Mouse (Mus musculus) CD4-positive, CD25-positive, alpha-beta regulatory T cell, adult 2 months (primary cell): Measurements from ENCODE around the gene Anxa8.

Experiments used
- DNase-seq: peaks from one replicate; pipeline ENCODE4 v3.0.0-alpha.2; 2012; ENCODE audit warnings: low read depth, low spot score

Anxa8 gene

DNA sequence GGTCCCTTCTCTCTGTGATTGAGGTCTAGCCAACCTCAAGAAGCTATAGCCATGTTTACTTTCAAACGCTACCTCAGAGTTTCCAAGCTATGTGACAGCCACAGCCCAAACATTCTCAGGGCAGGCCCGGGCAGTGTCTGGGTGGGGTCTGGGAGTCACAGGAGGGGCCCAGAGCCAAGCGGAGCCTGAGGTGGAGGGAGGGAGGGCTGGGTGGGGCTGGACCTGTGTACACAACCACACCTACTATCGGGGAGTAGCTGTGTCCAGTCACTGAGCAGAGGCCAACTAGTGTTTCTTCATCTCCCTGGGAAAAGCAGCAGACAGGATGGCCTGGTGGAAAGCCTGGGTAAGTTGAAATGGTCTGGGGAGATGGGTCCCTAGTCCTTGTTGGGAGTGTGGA, at the start of gene Anxa8:
Anxa8 (plus strand) TSS at position 251 of the 400 bp plus-strand sequence.
- no peak for DNase-seq

- no peak for DNase-seq
These were observed 44.5 kb upstream of the Anxa8 start for GRCm38 (mm10) chr14:34041241-34041640.

- DNase-seq = no peak
These were observed 42.4 kb upstream of the Anxa8 start for GRCm38 (mm10) chr14:34043341-34043740.

DNA sequence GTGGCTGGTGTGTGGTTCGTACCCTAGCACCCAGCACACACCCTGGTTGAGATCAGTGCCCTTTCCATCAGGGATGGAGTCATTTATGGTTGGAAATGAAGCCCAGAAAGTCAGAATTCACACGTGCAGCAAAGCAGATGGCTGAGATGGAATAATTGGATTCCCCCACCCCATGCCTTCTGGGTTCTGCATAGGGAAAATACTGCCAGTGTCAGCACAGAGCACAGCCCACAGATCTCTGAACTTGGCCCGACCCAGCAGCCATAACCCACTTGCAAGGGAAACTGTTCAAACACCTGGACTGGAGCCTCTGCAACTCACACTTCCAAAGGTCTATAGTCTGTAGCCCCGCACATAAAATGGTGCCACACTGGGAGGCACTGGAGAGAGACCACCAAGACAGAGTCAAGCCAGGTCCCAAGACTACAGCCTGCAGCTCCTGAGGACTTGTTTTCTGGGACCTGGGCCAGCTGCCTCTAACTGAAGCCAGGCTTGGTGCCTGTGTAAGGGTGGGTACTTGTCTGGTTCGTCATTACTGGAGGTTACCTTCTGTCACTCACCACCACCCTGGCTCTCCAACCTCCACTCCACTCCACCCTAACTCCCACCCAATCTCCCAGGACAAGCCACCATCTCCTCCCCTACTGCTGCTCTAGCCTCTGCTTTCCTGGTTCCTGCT, 35.5 kb upstream of the Anxa8 start:
- DNase-seq = no peak

DNA sequence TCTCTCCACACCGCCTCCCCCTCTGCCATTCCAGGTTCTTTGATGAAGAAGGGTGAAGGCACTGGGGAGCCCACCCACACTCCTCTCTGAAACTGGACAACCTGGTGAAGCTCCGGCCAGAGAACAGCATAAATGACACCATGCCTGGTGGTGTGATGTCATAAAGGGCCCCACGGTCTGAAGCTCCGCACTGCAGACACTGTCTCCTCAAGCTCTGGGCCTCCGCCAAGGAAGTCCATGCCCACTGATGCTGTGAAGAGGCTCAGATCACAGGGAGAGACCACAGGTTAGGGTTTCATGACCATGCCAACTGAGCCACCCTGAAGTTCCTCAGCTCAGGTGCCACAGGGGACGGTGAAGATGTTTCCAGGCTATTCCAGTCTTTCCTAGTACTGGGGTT, 33.3 kb upstream of the Anxa8 start, which contains the start of gene Antxrl:
Antxrl (plus strand) TSS at position 192 of the 400 bp plus-strand sequence.
- DNase-seq = no peak

- no peak for DNase-seq
These were observed 14.1 kb upstream of the Anxa8 start for GRCm38 (mm10) chr14:34071665-34072064.

DNA sequence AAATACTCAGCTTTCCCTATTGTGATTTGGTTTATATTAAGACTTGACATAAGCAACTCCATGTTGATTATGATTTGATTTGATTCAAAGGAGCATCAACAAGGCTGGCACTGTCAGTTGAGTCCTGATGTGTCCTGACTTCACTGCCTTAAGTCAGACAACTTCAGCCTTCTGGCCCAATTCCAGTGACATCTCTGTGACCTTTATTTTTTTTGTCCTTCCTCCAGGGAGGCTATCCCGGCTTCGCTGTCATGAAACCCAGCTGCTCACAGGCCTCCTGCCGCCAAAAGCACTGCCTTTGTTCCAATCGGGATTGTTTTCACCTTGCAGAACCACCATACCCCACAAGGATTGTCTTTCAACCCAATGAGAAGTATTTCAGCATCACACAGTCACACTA, 10.4 kb upstream of the Anxa8 start:
- no peak for DNase-seq

DNA sequence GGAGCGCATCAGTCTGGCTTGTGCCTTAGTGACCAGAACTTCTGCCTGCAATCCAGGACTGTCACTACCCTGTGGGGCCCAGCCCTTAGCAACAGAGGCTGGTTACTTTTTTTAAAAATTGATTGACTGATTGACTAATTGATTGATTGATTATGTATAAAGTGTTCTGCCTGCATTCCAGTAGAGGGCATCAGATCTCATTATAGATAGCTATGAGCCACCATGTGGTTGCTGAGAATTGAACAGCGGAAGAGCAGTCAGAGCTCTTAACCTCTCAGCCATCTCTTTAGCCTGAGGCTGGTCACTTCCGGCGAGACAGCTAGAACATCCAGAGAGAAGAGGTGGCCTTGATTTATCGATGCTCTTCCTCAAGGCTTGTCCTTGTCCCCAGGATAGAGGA, 8.6 kb upstream of the Anxa8 start:
- DNase-seq = no peak

GRCm38 (mm10) chr14:34078293-34078692, 7.5 kb upstream of the Anxa8 start:
- DNase-seq = no peak

- DNase-seq = peak; percentile 51
These were observed 5.3 kb upstream of the Anxa8 start for GRCm38 (mm10) chr14:34080321-34080997.

DNA sequence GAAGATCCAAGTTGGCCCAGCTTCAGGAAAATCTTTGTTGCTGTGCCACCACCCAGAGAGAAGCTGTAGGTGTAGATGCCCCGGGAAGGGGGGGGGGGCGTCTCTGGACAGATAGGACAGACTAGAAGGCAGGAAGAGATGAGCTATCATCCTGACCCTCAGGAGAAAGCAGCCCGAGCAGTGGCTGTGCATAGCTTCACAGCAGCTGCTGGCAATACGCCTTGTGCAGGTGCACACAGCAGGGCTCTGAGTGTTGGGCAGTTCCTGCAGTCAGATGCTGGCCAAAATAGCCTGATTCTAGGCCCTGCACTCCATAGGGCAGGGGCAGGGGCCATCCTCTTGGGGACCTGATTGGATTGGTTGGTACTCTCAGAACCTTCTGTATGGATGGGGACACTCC, 1.0 kb downstream of the Anxa8 start:
- no peak for DNase-seq

GRCm38 (mm10) chr14:34087856-34088398, 2.1 kb downstream of the Anxa8 start:
- no peak for DNase-seq

DNA sequence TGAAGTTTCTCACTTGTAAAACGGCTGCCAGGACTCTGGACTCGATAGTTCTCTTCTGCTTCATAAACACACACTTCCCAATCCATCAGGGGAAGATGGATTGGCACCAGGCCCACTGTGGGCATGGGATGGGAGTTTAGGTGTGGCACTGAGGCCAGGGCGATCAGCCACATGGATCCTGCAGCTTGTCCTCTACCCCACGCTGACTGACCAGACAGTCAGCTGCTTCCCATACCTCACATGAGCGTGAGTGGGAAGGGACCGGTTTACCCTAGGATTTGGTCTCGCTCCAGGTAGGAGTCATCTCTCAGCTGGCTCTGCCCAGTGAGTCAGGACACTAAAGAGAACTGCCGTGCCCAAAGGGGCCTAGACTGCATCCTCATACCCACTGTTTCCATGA, 4.0 kb downstream of the Anxa8 start:
- DNase-seq = no peak

GRCm38 (mm10) chr14:34091475-34091874, 5.7 kb downstream of the Anxa8 start:
- DNase-seq = no peak

GRCm38 (mm10) chr14:34092856-34093255, 7.1 kb downstream of the Anxa8 start:
- DNase-seq = no peak

DNA sequence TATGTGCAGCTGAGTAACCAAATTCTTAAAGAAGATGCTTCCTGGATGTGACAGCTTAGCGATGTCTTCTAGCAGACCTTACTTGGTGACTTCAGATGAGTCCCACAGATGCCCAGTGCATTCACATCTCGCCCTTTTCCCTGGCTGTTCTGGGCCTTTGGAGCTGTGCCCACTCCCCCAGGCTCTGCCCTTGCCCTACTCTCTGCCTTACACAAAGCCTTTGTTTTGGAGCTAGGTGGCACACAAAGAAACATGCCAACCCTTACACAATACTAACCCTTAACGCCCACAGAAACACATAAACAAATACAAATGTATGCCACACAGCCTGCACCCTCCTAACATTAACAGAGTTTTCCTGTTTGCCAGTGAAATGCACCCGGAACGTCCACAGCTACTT, 10.4 kb downstream of the Anxa8 start:
- no peak for DNase-seq

- DNase-seq = no peak
These were observed 16.8 kb downstream of the Anxa8 start, which contains the start of gene A630023A22Rik for GRCm38 (mm10) chr14:34102601-34103000. Gene A630023A22Rik (minus strand): TSS chr14:34102754.

GRCm38 (mm10) chr14:34103855-34104254, 18.1 kb downstream of the Anxa8 start:
- DNase-seq = no peak

DNA sequence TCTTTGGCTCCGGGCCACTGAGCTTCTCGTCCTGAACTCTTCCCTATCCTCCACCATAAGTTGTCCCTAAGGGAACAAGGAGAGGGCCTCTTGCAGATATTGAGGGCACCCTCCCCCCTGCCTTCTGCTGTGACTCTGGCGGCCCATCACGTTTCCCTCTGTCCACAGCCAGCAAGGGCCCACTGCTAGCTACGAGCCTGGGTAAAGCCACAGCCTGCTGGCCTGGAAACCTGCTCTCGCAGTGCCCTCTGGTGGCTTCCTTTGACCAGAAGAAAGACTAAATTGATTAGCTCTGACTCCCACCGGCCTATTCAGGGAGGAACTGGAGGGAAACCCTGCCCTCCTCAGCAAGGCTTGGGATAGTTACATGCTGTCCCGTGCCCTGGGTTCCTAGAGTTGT, 19.1 kb downstream of the Anxa8 start:
- DNase-seq = no peak

GRCm38 (mm10) chr14:34106389-34107062, 20.7 kb downstream of the Anxa8 start:
- peak; percentile 32 for DNase-seq

- DNase-seq = no peak
These were observed 21.8 kb downstream of the Anxa8 start for GRCm38 (mm10) chr14:34107594-34107993.

- no peak for DNase-seq
These were observed 28.5 kb downstream of the Anxa8 start for GRCm38 (mm10) chr14:34114311-34114710.
